Mouse (Mus musculus) stomach, postnatal 0 days (tissue): ENCODE data around the gene Fxyd7. TPM values are rescaled to one million over a fixed set of nuclear protein-coding genes. Genes with fewer than 3 reads are reported as not detected.
A peak's percentile ranks its signal among the peaks of the same experiment; 100 is the strongest.

Experiments
- ATAC-seq: fragments of 200-750 bp; cut with Nextera tagmentation; 2 replicates; pipeline ENCODE4 v1.8.0; 2017; ENCODE audit not compliant: low FRiP score, low TSS enrichment
- DNase-seq: peaks from one replicate; pipeline ENCODE4 v3.0.0-alpha.2; 2016; ENCODE audit warnings: low spot score
- H3K27ac ChIP-seq: fragments of 300-500 bp; sonication (generic); replicated peaks from 2 replicates; pipeline ENCODE4 v1.5.1; 2014; ENCODE audit warnings: mild to moderate bottlenecking, control low read depth
- H3K27me3 ChIP-seq: fragments of 300-500 bp; sonication (generic); 2 replicates; pipeline ENCODE4 v1.6.1; 2014; ENCODE audit warnings: low read length; ENCODE audit not compliant: control insufficient read depth, insufficient read depth
- H3K36me3 ChIP-seq: fragments of 300-500 bp; sonication (generic); 2 replicates; pipeline ENCODE4 v1.6.1; 2014; ENCODE audit warnings: low read length, mixed read lengths; ENCODE audit not compliant: control insufficient read depth, insufficient read depth
- H3K4me1 ChIP-seq: fragments of 300-500 bp; sonication (generic); replicated peaks from 2 replicates; pipeline ENCODE4 v1.6.1; 2014; ENCODE audit warnings: antibody characterized with exemption; ENCODE audit not compliant: control insufficient read depth, insufficient read depth
- H3K4me2 ChIP-seq: fragments of 300-500 bp; sonication (generic); replicated peaks from 2 replicates; pipeline ENCODE4 v1.6.1; 2014; ENCODE audit warnings: low read depth, mild to moderate bottlenecking, control low read depth, moderate library complexity
- H3K4me3 ChIP-seq: fragments of 300-500 bp; sonication (generic); 2 replicates; pipeline ENCODE4 v1.5.1; 2014; ENCODE audit warnings: low read depth, low read length, control low read depth
- H3K9ac ChIP-seq: fragments of 300-500 bp; sonication (generic); 2 replicates; pipeline ENCODE4 v1.6.1; 2014; ENCODE audit warnings: mild to moderate bottlenecking, low read length, control low read depth, mixed read lengths
- H3K9me3 ChIP-seq: fragments of 300-500 bp; sonication (generic); 2 replicates; pipeline ENCODE4 v1.6.1; 2016; ENCODE audit warnings: low read length; ENCODE audit not compliant: control insufficient read depth
- CTCF ChIP-seq: IDR thresholded peaks from 2 replicates; pipeline ENCODE4 v1.5.1; 2016; ENCODE audit warnings: antibody characterized with exemption, low read depth, mild to moderate bottlenecking, moderate library complexity
- EP300 ChIP-seq: optimal IDR thresholded peaks from 2 replicates; pipeline ENCODE3; 2016; ENCODE audit warnings: antibody characterized with exemption
- WGBS: fragments of 180-500 bp; shearing (Covaris S2); extraction: QIAGEN DNeasy Blood & Tissue Kit; methylation state at CpG from one replicate; pipeline ENCODE4 v1.1.7; 2014; 5-methylcytosine and 5-hydroxymethylcytosine counted together
- polyA plus RNA-seq: library from polyadenylated mRNA; unstranded; fragments of >200 nt; fragmentation: Nextera tagmentation; extraction: Ambion mirVana; gene quantifications from 2 replicates; pipeline ENCODE4 v1.2.1, GENCODE M21; 2015

The Fxyd7 gene
- polyA plus RNA-seq, 1 experiment from 2014 or later = 19.9 TPM

GRCm38 (mm10) chr7:31057071-31057470, 5.8 kb upstream of the Fxyd7 start, which contains the start of gene Fxyd1:
Gene Fxyd1 (minus strand): TSS chr7:31057199.
- H3K9me3 ChIP-seq = no peaks in the 10 kb centered on the region
- H3K4me2 ChIP-seq = no peak within 1 kb of the TSS
- ATAC-seq (no peak), DNase-seq (no peak)
- no peak within 1 kb of the TSS for H3K4me3 ChIP-seq
- H3K4me1 ChIP-seq = no peaks in the 10 kb centered on the region; the same call in 1 of the 2 replicates
- H3K27me3 ChIP-seq = no peaks in the 10 kb centered on the region
- WGBS = 82% methylated on average over 2 of the region's 2 CpGs
- H3K36me3 ChIP-seq = no peaks in the 10 kb centered on the region
- H3K27ac ChIP-seq = no peak within 1 kb of the TSS
- H3K9ac ChIP-seq = no peak within 1 kb of the TSS
- no peak for TF ChIP-seq EP300
- no peak for TF ChIP-seq CTCF

GRCm38 (mm10) chr7:31056448-31056847, 5.2 kb upstream of the Fxyd7 start:
- no peaks in the 10 kb centered on the region for H3K36me3 ChIP-seq
- ATAC-seq (no peak), DNase-seq (no peak)
- no peaks in the 10 kb centered on the region; the same call in 1 of the 2 replicates for H3K4me1 ChIP-seq
- H3K27me3 ChIP-seq = 0 out of 2 replicates have a peak, but pooled peaks cover under 1% of the 10 kb centered on the region
- no peak overlapping the region for H3K27ac ChIP-seq
- no peak overlapping the region for H3K9ac ChIP-seq
- H3K9me3 ChIP-seq = no peaks in the 10 kb centered on the region
- no peak overlapping the region for H3K4me2 ChIP-seq
- TF ChIP-seq EP300 (no peak), CTCF (no peak)
- H3K4me3 ChIP-seq = no peak overlapping the region
- WGBS = 73% methylated on average over 7 of the region's 7 CpGs

GRCm38 (mm10) chr7:31055883-31056282, 4.6 kb upstream of the Fxyd7 start:
- no peaks in the 10 kb centered on the region for H3K36me3 ChIP-seq
- H3K27me3 ChIP-seq = 0 out of 2 replicates have a peak, but pooled peaks cover 3% of the 10 kb centered on the region
- ATAC-seq = no peak
- H3K4me3 ChIP-seq = no peak overlapping the region
- H3K9ac ChIP-seq = no peak overlapping the region
- no peak for TF ChIP-seq CTCF
- TF ChIP-seq EP300 = no peak
- no peak overlapping the region for H3K27ac ChIP-seq
- H3K4me1 ChIP-seq = peaks cover 3% of the 10 kb centered on the region
- no peak overlapping the region for H3K4me2 ChIP-seq
- H3K9me3 ChIP-seq = no peaks in the 10 kb centered on the region
- 7% methylated on average over 3 of the region's 4 CpGs for WGBS
- no peak for DNase-seq

- DNase-seq (peak; percentile 73), ATAC-seq (peak; percentile 76)
- Histone ChIP-seq H3K9me3 (no peaks in the 10 kb centered on the region), H3K4me3 (peak overlapping the region; percentile 39), H3K4me1 (peaks cover 3% of the 10 kb centered on the region), H3K4me2 (peak overlapping the region; percentile 54), H3K27me3 (0 out of 2 replicates have a peak, but pooled peaks cover 3% of the 10 kb centered on the region), H3K27ac (peak overlapping the region; percentile 83), H3K9ac (peak overlapping the region; percentile 58), H3K36me3 (no peaks in the 10 kb centered on the region)
- WGBS = 10% methylated on average over 10 of the region's 10 CpGs
- TF ChIP-seq EP300 = no peak
- no peak for TF ChIP-seq CTCF
Measured at GRCm38 (mm10) chr7:31055354-31055824, 4.1 kb upstream of the Fxyd7 start.

GRCm38 (mm10) chr7:31054661-31055320, 3.5 kb upstream of the Fxyd7 start:
- 41% methylated on average over 11 of the region's 11 CpGs for WGBS
- Histone ChIP-seq H3K4me1 (peaks cover 3% of the 10 kb centered on the region), H3K27ac (peak overlapping the region; percentile 83), H3K9ac (peak overlapping the region; percentile 58), H3K27me3 (0 out of 2 replicates have a peak, but pooled peaks cover 3% of the 10 kb centered on the region), H3K36me3 (no peaks in the 10 kb centered on the region), H3K4me2 (peak overlapping the region; percentile 54), H3K9me3 (no peaks in the 10 kb centered on the region), H3K4me3 (peak overlapping the region; percentile 39)
- ATAC-seq = no peak
- no peak for TF ChIP-seq CTCF
- TF ChIP-seq EP300 = no peak
- DNase-seq = no peak

- Histone ChIP-seq H3K27ac (peak overlapping the region; percentile 83; the same call in 1 of the 2 replicates), H3K4me3 (peak overlapping the region; percentile 39), H3K9me3 (no peaks in the 10 kb centered on the region), H3K4me1 (peaks cover 3% of the 10 kb centered on the region), H3K27me3 (0 out of 2 replicates have a peak, but pooled peaks cover 3% of the 10 kb centered on the region), H3K9ac (peak overlapping the region; percentile 58), H3K4me2 (peak overlapping the region; percentile 54), H3K36me3 (no peaks in the 10 kb centered on the region)
- WGBS = 33% methylated on average over 10 of the region's 10 CpGs
- TF ChIP-seq EP300 = no peak
- TF ChIP-seq CTCF = no peak
- ATAC-seq = no peak
- DNase-seq = no peak
Measured at GRCm38 (mm10) chr7:31053882-31054447, 2.7 kb upstream of the Fxyd7 start.
